Mouse (Mus musculus): ENCODE measurements around the gene Gli2. TPM values are rescaled to one million over a fixed set of nuclear protein-coding genes. Genes with fewer than 3 reads are reported as not detected.

The Gli2 gene
- polyA plus RNA-seq, 1 experiment, result 1.4 TPM

- no peaks in the 10 kb centered on the region for H3K27me3 ChIP-seq (ENCODE audit: control insufficient read depth, insufficient read depth, low read length)
- H3K27ac ChIP-seq (ENCODE audit: control insufficient read depth, insufficient read depth, low read depth, low read length), result no peak overlapping the region
- TF ChIP-seq CTCF (IDR thresholded peaks at IDR 0.05; ENCODE audit: control insufficient read depth, insufficient read depth, insufficient replicate concordance, low read depth, low read length) (no peak), POLR2A (IDR thresholded peaks at IDR 0.05; ENCODE audit: control insufficient read depth, low read depth, low read length) (no peak)
- H3K4me3 ChIP-seq (ENCODE audit: control insufficient read depth, low read depth, low read length), result no peak overlapping the region
- no peaks in the 10 kb centered on the region for H3K4me1 ChIP-seq (ENCODE audit: control insufficient read depth, insufficient read depth, low read length)
- no peaks in the 10 kb centered on the region for H3K36me3 ChIP-seq (ENCODE audit: control insufficient read depth, insufficient read depth, low read length)
Observed at GRCm38 (mm10) chr1:119020092-119020491, 33.3 kb downstream of the Gli2 start.

GRCm38 (mm10) chr1:119019056-119019455 is 34.4 kb downstream of the Gli2 start:
- H3K27me3 ChIP-seq (ENCODE audit: control insufficient read depth, insufficient read depth, low read length), result no peaks in the 10 kb centered on the region
- no peaks in the 10 kb centered on the region for H3K4me1 ChIP-seq (ENCODE audit: control insufficient read depth, insufficient read depth, low read length)
- TF ChIP-seq POLR2A (IDR thresholded peaks at IDR 0.05; ENCODE audit: control insufficient read depth, low read depth, low read length) (no peak), CTCF (IDR thresholded peaks at IDR 0.05; ENCODE audit: control insufficient read depth, insufficient read depth, insufficient replicate concordance, low read depth, low read length) (no peak)
- H3K4me3 ChIP-seq (ENCODE audit: control insufficient read depth, low read depth, low read length), result no peak overlapping the region
- H3K36me3 ChIP-seq (ENCODE audit: control insufficient read depth, insufficient read depth, low read length), result no peaks in the 10 kb centered on the region
- H3K27ac ChIP-seq (ENCODE audit: control insufficient read depth, insufficient read depth, low read depth, low read length), result no peak overlapping the region

- TF ChIP-seq CTCF (IDR thresholded peaks at IDR 0.05; ENCODE audit: control insufficient read depth, insufficient read depth, insufficient replicate concordance, low read depth, low read length), result no peak
- TF ChIP-seq POLR2A (IDR thresholded peaks at IDR 0.05; ENCODE audit: control insufficient read depth, low read depth, low read length), result no peak
- no peaks in the 10 kb centered on the region for H3K36me3 ChIP-seq (ENCODE audit: control insufficient read depth, insufficient read depth, low read length)
- no peaks in the 10 kb centered on the region for H3K4me1 ChIP-seq (ENCODE audit: control insufficient read depth, insufficient read depth, low read length)
- H3K4me3 ChIP-seq (ENCODE audit: control insufficient read depth, low read depth, low read length), result no peak overlapping the region
- no peaks in the 10 kb centered on the region for H3K27me3 ChIP-seq (ENCODE audit: control insufficient read depth, insufficient read depth, low read length)
- no peak overlapping the region for H3K27ac ChIP-seq (ENCODE audit: control insufficient read depth, insufficient read depth, low read depth, low read length)
Observed at GRCm38 (mm10) chr1:119016866-119017265, 36.6 kb downstream of the Gli2 start.

- Histone ChIP-seq H3K27ac (ENCODE audit: control insufficient read depth, insufficient read depth, low read depth, low read length) (no peak overlapping the region), H3K4me3 (ENCODE audit: control insufficient read depth, low read depth, low read length) (no peak overlapping the region), H3K36me3 (ENCODE audit: control insufficient read depth, insufficient read depth, low read length) (no peaks in the 10 kb centered on the region), H3K4me1 (ENCODE audit: control insufficient read depth, insufficient read depth, low read length) (no peaks in the 10 kb centered on the region), H3K27me3 (ENCODE audit: control insufficient read depth, insufficient read depth, low read length) (no peaks in the 10 kb centered on the region)
- no peak for TF ChIP-seq CTCF (IDR thresholded peaks at IDR 0.05; ENCODE audit: control insufficient read depth, insufficient read depth, insufficient replicate concordance, low read depth, low read length)
- no peak for TF ChIP-seq POLR2A (IDR thresholded peaks at IDR 0.05; ENCODE audit: control insufficient read depth, low read depth, low read length)
Observed at GRCm38 (mm10) chr1:119015108-119015507, 38.3 kb downstream of the Gli2 start.

DNA sequence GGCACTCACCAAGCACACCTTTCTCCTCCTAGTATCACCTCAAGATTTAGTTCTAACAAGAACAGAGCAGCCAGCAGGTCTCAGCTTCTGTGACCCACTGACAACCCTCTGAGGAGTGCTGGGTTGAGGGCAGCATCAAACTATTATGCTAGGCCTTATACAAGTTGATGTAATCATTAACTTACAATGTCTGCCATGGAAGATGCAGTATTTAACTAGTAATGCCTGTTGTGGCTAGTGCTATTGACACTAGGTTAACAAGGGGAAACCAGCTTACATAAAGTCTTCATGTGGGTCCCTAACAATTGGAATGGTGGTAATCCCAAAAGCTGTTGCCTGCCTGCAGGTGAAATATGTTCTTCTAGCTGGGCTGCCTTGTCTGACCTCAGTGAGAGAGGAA is 44.5 kb downstream of the Gli2 start:
- H3K27ac ChIP-seq (ENCODE audit: control insufficient read depth, insufficient read depth, low read depth, low read length), result no peak overlapping the region
- H3K27me3 ChIP-seq (ENCODE audit: control insufficient read depth, insufficient read depth, low read length), result no peaks in the 10 kb centered on the region
- TF ChIP-seq CTCF (IDR thresholded peaks at IDR 0.05; ENCODE audit: control insufficient read depth, insufficient read depth, insufficient replicate concordance, low read depth, low read length) (no peak), POLR2A (IDR thresholded peaks at IDR 0.05; ENCODE audit: control insufficient read depth, low read depth, low read length) (no peak)
- H3K4me1 ChIP-seq (ENCODE audit: control insufficient read depth, insufficient read depth, low read length), result no peaks in the 10 kb centered on the region
- no peak overlapping the region for H3K4me3 ChIP-seq (ENCODE audit: control insufficient read depth, low read depth, low read length)
- no peaks in the 10 kb centered on the region for H3K36me3 ChIP-seq (ENCODE audit: control insufficient read depth, insufficient read depth, low read length)

GRCm38 (mm10) chr1:119003852-119004398 is 49.5 kb downstream of the Gli2 start:
- Histone ChIP-seq H3K4me3 (ENCODE audit: control insufficient read depth, low read depth, low read length) (no peak overlapping the region), H3K27me3 (ENCODE audit: control insufficient read depth, insufficient read depth, low read length) (no peaks in the 10 kb centered on the region), H3K4me1 (ENCODE audit: control insufficient read depth, insufficient read depth, low read length) (no peaks in the 10 kb centered on the region), H3K36me3 (ENCODE audit: control insufficient read depth, insufficient read depth, low read length) (no peaks in the 10 kb centered on the region), H3K27ac (ENCODE audit: control insufficient read depth, insufficient read depth, low read depth, low read length) (no peak overlapping the region)
- no peak for TF ChIP-seq CTCF (IDR thresholded peaks at IDR 0.05; ENCODE audit: control insufficient read depth, insufficient read depth, insufficient replicate concordance, low read depth, low read length)
- no peak for TF ChIP-seq POLR2A (IDR thresholded peaks at IDR 0.05; ENCODE audit: control insufficient read depth, low read depth, low read length)

DNA sequence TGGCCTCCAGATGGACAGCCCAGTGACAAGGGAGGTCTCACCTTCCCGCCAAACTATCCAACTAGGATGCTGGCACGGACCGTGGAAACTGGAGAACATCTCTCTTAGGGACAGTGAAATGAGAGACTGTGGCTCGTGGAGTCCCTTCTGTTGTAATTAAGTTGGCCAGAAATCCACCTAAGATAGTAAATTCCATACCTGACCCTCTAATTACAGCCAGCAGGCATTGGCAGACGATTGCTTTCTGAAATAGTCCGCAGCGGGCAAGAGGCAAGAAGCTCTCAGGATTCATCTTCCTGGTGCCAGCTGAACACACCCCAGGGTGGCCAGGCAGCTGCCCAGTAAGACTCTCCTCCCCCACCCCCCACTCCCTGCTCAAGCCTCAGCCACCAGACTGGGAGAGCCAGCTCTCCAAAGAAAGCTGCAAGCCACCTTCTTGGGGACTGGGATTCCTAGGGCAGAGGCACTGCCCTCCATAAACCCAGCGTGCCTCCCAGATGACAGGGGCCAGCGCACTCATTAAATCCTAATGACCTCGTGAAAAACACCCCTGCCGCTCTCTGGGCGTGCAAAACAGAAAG is 51.9 kb downstream of the Gli2 start:
- Histone ChIP-seq H3K27ac (ENCODE audit: control insufficient read depth, insufficient read depth, low read depth, low read length) (no peak overlapping the region), H3K36me3 (ENCODE audit: control insufficient read depth, insufficient read depth, low read length) (no peaks in the 10 kb centered on the region), H3K4me3 (ENCODE audit: control insufficient read depth, low read depth, low read length) (no peak overlapping the region), H3K27me3 (ENCODE audit: control insufficient read depth, insufficient read depth, low read length) (no peaks in the 10 kb centered on the region), H3K4me1 (ENCODE audit: control insufficient read depth, insufficient read depth, low read length) (no peaks in the 10 kb centered on the region)
- TF ChIP-seq CTCF (IDR thresholded peaks at IDR 0.05; ENCODE audit: control insufficient read depth, insufficient read depth, insufficient replicate concordance, low read depth, low read length), result no peak
- no peak for TF ChIP-seq POLR2A (IDR thresholded peaks at IDR 0.05; ENCODE audit: control insufficient read depth, low read depth, low read length)

Measured in testis, adult 2 months (tissue).